Mouse (Mus musculus) liver, embryonic 13.5 days (tissue): ENCODE measurements around the gene Irak2. TPM values are rescaled to one million over a fixed set of nuclear protein-coding genes. Genes with fewer than 3 reads are reported as not detected.

Experiments used
- ATAC-seq: fragments of 200-750 bp; cut with Nextera tagmentation; 2 replicates; pipeline ENCODE4 v1.8.0; 2017; ENCODE audit warnings: low read depth, mild to moderate bottlenecking, moderate number of reproducible peaks, moderate library complexity
- DNase-seq: peaks from one replicate; pipeline ENCODE4 v3.0.0; 2022
- H3K27ac ChIP-seq: fragments of 300-500 bp; sonication (generic); 2 replicates; pipeline ENCODE4 v1.5.1; 2015; ENCODE audit warnings: moderate library complexity, mild to moderate bottlenecking, inconsistent platforms
- H3K27me3 ChIP-seq: fragments of 300-500 bp; sonication (generic); 2 replicates; pipeline ENCODE4 v1.6.1; 2015; ENCODE audit warnings: mild to moderate bottlenecking, inconsistent platforms
- H3K36me3 ChIP-seq: fragments of 300-500 bp; sonication (generic); 2 replicates; pipeline ENCODE4 v1.6.1; 2015; ENCODE audit warnings: mild to moderate bottlenecking, inconsistent platforms
- H3K4me1 ChIP-seq: fragments of 300-500 bp; sonication (generic); replicated peaks from 2 replicates; pipeline ENCODE4 v1.6.1; 2015; ENCODE audit warnings: inconsistent platforms
- H3K4me2 ChIP-seq: fragments of 300-500 bp; sonication (generic); 2 replicates; pipeline ENCODE4 v1.6.1; 2015; ENCODE audit warnings: inconsistent platforms, mild to moderate bottlenecking, moderate library complexity
- H3K4me3 ChIP-seq: fragments of 300-500 bp; sonication (generic); replicated peaks from 2 replicates; pipeline ENCODE4 v1.5.1; 2015; ENCODE audit warnings: mild to moderate bottlenecking, inconsistent platforms
- H3K9ac ChIP-seq: fragments of 300-500 bp; sonication (generic); 2 replicates; pipeline ENCODE4 v1.6.1; 2015; ENCODE audit warnings: mild to moderate bottlenecking, inconsistent platforms
- H3K9me3 ChIP-seq: fragments of 300-500 bp; sonication (generic); replicated peaks from 2 replicates; pipeline ENCODE4 v1.6.1; 2016; ENCODE audit warnings: inconsistent platforms
- WGBS: fragments of 180-500 bp; shearing (Covaris S2); methylation state at CpG from one replicate; pipeline ENCODE4 v1.1.7; 2015; ENCODE audit not compliant: insufficient replicate concordance; 5-methylcytosine and 5-hydroxymethylcytosine counted together
- polyA plus RNA-seq: library from polyadenylated mRNA; unstranded; fragments of >200 nt; fragmentation: Nextera tagmentation; extraction: Ambion mirVana; gene quantifications from 2 replicates; pipeline ENCODE4 v1.2.1, GENCODE M21; 2015

Irak2 gene
- polyA plus RNA-seq, 1 experiment from 2014 or later, result 14.9 TPM

GRCm38 (mm10) chr6:113643021-113643420, 4.8 kb downstream of the Irak2 start:
- no peaks in the 10 kb centered on the region for H3K36me3 ChIP-seq
- 89% methylated on average over 4 of the region's 4 CpGs for WGBS

GRCm38 (mm10) chr6:113643967-113644366, 5.7 kb downstream of the Irak2 start:
- no peaks in the 10 kb centered on the region for H3K9me3 ChIP-seq
- H3K4me3 ChIP-seq, result no peak overlapping the region
- DNase-seq, result no peak
- no peak overlapping the region for H3K9ac ChIP-seq
- ATAC-seq, result no peak
- H3K4me1 ChIP-seq, result peaks cover 46% of the 10 kb centered on the region
- 79% methylated on average over 2 of the region's 2 CpGs for WGBS
- peak overlapping the region; percentile 50; the same call in 1 of the 2 replicates for H3K27ac ChIP-seq
- no peaks in the 10 kb centered on the region for H3K27me3 ChIP-seq
- H3K36me3 ChIP-seq, result peaks cover 5% of the 10 kb centered on the region; the same call in 1 of the 2 replicates
- no peak overlapping the region for H3K4me2 ChIP-seq

More at GRCm38 (mm10) chr6:113643021-113643420, 4.8 kb downstream of the Irak2 start:
- peaks cover 47% of the 10 kb centered on the region for H3K4me1 ChIP-seq
- H3K4me3 ChIP-seq, result no peak overlapping the region
- no peaks in the 10 kb centered on the region for H3K9me3 ChIP-seq
- DNase-seq (no peak), ATAC-seq (no peak)
- H3K27me3 ChIP-seq, result no peaks in the 10 kb centered on the region
- H3K27ac ChIP-seq, result no peak overlapping the region
- no peak overlapping the region for H3K9ac ChIP-seq
- no peak overlapping the region for H3K4me2 ChIP-seq

- Histone ChIP-seq H3K9ac (no peak overlapping the region), H3K27me3 (no peaks in the 10 kb centered on the region), H3K9me3 (no peaks in the 10 kb centered on the region), H3K36me3 (peaks cover 5% of the 10 kb centered on the region; the same call in 1 of the 2 replicates), H3K4me2 (no peak overlapping the region), H3K4me3 (no peak overlapping the region), H3K27ac (peak overlapping the region; percentile 50; the same call in 1 of the 2 replicates), H3K4me1 (peaks cover 45% of the 10 kb centered on the region)
- ATAC-seq (no peak), DNase-seq (no peak)
- WGBS, result 56% methylated on average over 8 of the region's 8 CpGs
These were observed 6.5 kb downstream of the Irak2 start for GRCm38 (mm10) chr6:113644808-113645207.

GRCm38 (mm10) chr6:113649346-113650196, 11.3 kb downstream of the Irak2 start:
- ATAC-seq (no peak), DNase-seq (no peak)
- Histone ChIP-seq H3K4me1 (peaks cover 49% of the 10 kb centered on the region), H3K27ac (peak overlapping the region; percentile 19; the same call in 1 of the 2 replicates), H3K36me3 (peaks cover 5% of the 10 kb centered on the region; the same call in 1 of the 2 replicates), H3K9me3 (no peaks in the 10 kb centered on the region), H3K27me3 (no peaks in the 10 kb centered on the region), H3K4me2 (no peak overlapping the region), H3K9ac (no peak overlapping the region), H3K4me3 (no peak overlapping the region)
- WGBS, result 61% methylated on average over 7 of the region's 7 CpGs

GRCm38 (mm10) chr6:113650197-113650640, 12.0 kb downstream of the Irak2 start:
- Histone ChIP-seq H3K27ac (peak overlapping the region; percentile 19; the same call in 1 of the 2 replicates), H3K36me3 (peaks cover 5% of the 10 kb centered on the region; the same call in 1 of the 2 replicates), H3K4me2 (no peak overlapping the region), H3K4me3 (no peak overlapping the region), H3K9me3 (no peaks in the 10 kb centered on the region), H3K4me1 (peaks cover 47% of the 10 kb centered on the region), H3K9ac (no peak overlapping the region), H3K27me3 (no peaks in the 10 kb centered on the region)
- WGBS, result 51% methylated on average over 4 of the region's 4 CpGs
- ATAC-seq, result 0 out of 2 replicates have a peak, but pooled peaks have one; percentile 8
- DNase-seq, result no peak

- Histone ChIP-seq H3K9ac (no peak overlapping the region), H3K4me1 (peaks cover 46% of the 10 kb centered on the region), H3K27ac (peak overlapping the region; percentile 25; the same call in 1 of the 2 replicates), H3K4me2 (peak overlapping the region; percentile 29; the same call in 1 of the 2 replicates), H3K9me3 (no peaks in the 10 kb centered on the region), H3K4me3 (no peak overlapping the region), H3K36me3 (peaks cover 5% of the 10 kb centered on the region; the same call in 1 of the 2 replicates), H3K27me3 (no peaks in the 10 kb centered on the region)
- WGBS, result 35% methylated on average over 3 of the region's 3 CpGs
- ATAC-seq (peak; percentile 73), DNase-seq (peak; percentile 25)
These were observed 13.4 kb downstream of the Irak2 start for GRCm38 (mm10) chr6:113651626-113652025.

GRCm38 (mm10) chr6:113653551-113653950, 15.3 kb downstream of the Irak2 start:
- DNase-seq (no peak), ATAC-seq (no peak)
- no peak overlapping the region for H3K27ac ChIP-seq
- no peaks in the 10 kb centered on the region for H3K9me3 ChIP-seq
- no peak overlapping the region for H3K4me3 ChIP-seq
- no peak overlapping the region for H3K4me2 ChIP-seq
- 82% methylated on average over 7 of the region's 7 CpGs for WGBS
- H3K27me3 ChIP-seq, result no peaks in the 10 kb centered on the region
- peaks cover 45% of the 10 kb centered on the region for H3K4me1 ChIP-seq
- H3K9ac ChIP-seq, result no peak overlapping the region
- H3K36me3 ChIP-seq, result peaks cover 3% of the 10 kb centered on the region; the same call in 1 of the 2 replicates

- Histone ChIP-seq H3K4me2 (no peak overlapping the region), H3K36me3 (no peaks in the 10 kb centered on the region), H3K4me3 (no peak overlapping the region), H3K9me3 (no peaks in the 10 kb centered on the region), H3K27me3 (no peaks in the 10 kb centered on the region), H3K9ac (no peak overlapping the region), H3K4me1 (peaks cover 41% of the 10 kb centered on the region), H3K27ac (no peak overlapping the region)
- ATAC-seq (no peak), DNase-seq (no peak)
- WGBS, result 31% methylated on average over 8 of the region's 8 CpGs
These were observed 15.8 kb downstream of the Irak2 start for GRCm38 (mm10) chr6:113654102-113654501.

GRCm38 (mm10) chr6:113654753-113655397, 16.6 kb downstream of the Irak2 start:
- Histone ChIP-seq H3K4me2 (no peak overlapping the region), H3K9me3 (no peaks in the 10 kb centered on the region), H3K4me1 (peaks cover 41% of the 10 kb centered on the region), H3K27me3 (no peaks in the 10 kb centered on the region), H3K4me3 (no peak overlapping the region), H3K27ac (no peak overlapping the region), H3K9ac (no peak overlapping the region), H3K36me3 (no peaks in the 10 kb centered on the region)
- ATAC-seq, result no peak
- 65% methylated on average over 16 of the region's 16 CpGs for WGBS
- no peak for DNase-seq

GRCm38 (mm10) chr6:113655475-113655874, 17.2 kb downstream of the Irak2 start:
- no peaks in the 10 kb centered on the region for H3K36me3 ChIP-seq
- DNase-seq (no peak), ATAC-seq (no peak)
- WGBS, result 83% methylated on average over 3 of the region's 3 CpGs
- no peak overlapping the region for H3K4me2 ChIP-seq
- H3K27me3 ChIP-seq, result no peaks in the 10 kb centered on the region
- H3K9me3 ChIP-seq, result no peaks in the 10 kb centered on the region
- H3K4me1 ChIP-seq, result peaks cover 38% of the 10 kb centered on the region
- no peak overlapping the region for H3K9ac ChIP-seq
- H3K27ac ChIP-seq, result no peak overlapping the region
- H3K4me3 ChIP-seq, result no peak overlapping the region

GRCm38 (mm10) chr6:113656847-113657246, 18.6 kb downstream of the Irak2 start:
- Histone ChIP-seq H3K27ac (0 out of 2 replicates have a peak overlapping the region, but pooled peaks have one; percentile 26), H3K4me3 (no peak overlapping the region), H3K4me1 (peaks cover 38% of the 10 kb centered on the region), H3K9ac (no peak overlapping the region), H3K27me3 (no peaks in the 10 kb centered on the region), H3K9me3 (no peaks in the 10 kb centered on the region), H3K4me2 (no peak overlapping the region), H3K36me3 (no peaks in the 10 kb centered on the region)
- ATAC-seq, result peak; percentile 37; the same call in 1 of the 2 replicates
- 76% methylated on average over 6 of the region's 6 CpGs for WGBS
- DNase-seq, result no peak
